Mouse (Mus musculus): Measurements from ENCODE around the gene Tenm2.

Tenm2 gene

DNA sequence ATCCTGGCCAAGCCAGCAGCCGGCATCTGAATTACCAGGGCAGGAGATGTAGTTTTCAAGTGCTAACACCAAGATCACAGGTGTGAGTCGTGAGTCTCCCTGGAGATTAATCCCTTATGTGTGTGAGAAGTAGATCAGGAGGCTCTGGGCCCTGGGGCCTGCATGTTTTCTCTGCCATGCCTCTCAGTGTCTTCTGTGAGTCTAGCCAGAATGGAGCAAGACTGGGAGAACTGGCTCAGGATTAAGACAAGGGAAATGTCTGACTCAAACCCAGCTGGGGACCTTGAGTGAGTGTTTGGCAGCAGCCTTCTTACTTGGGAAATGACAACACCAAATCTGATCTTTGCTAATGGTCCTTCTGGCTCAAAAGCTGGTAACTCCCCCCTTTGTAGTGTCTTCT, 1183.2 kb downstream of the Tenm2 start:
- DNase-seq (ENCODE audit: low spot score): no peak

DNA sequence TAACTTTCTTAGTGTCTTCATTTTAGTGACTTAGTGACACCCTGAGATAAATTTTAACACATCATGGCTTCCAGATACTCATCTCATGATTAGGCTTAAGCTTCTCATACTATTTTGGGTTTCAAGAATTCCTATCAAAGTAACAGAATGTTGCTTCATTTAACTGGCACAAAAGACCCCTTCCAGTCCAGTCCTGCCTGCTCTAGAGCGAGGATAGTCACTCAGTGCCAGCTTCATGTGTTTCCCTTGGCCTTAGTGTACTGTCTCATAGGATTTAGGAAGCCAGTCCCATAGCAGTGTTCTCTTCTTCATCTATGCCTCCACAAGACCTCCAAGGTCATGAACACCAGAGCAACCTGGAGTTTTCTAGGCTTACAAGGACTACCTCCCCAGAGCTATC, 1183.7 kb downstream of the Tenm2 start:
- DNase-seq (ENCODE audit: low spot score): no peak

DNA sequence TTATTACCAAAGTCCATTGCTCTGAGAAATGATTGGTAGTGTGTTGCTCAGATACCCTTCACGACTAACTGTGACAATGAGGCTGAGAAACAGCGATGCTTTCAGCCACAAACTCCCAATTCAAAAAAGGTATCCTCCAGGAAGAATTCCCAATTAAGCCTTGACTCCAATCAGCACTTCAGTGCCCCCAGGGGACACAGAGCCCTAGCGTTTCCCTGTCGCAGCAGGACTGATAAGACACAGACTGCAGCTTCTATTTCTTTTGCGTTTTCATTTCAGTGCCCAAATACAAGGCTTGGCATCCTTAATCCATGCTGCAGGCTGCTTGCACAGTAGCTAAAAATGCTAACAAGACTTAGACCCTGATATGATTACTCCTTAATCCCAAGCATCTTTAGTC, 1186.2 kb downstream of the Tenm2 start:
- no peak for DNase-seq (ENCODE audit: low spot score)

DNA sequence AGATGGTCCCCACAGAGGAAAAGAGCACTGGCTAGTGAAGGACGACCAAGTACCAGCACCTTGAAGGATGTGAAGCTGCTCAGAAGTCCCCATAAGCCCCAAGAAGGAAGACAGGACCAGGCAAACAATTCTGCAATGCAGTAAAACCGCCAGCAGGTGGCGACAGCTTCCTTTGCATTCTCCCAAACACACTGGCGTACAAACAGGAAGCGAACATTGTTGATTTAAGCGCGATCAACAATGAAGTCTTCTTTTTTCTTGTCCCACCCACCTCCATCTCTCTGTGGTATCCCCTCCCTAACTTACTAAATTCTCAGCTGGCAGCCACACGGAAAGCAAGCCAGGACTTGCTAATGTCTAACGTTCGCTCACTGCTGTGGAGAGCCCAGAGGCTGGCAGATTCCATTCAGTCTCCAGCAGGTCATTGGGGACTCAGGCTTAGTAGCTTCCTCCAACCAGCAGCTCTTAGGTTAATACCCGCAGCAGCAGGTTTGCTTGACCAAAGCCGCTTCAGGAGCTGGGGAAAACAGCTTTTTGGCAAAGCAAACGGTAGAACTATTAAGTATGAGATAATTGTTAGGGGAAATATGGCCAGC, 1190.0 kb downstream of the Tenm2 start:
- DNase-seq (ENCODE audit: low spot score): peak; percentile 88

DNA sequence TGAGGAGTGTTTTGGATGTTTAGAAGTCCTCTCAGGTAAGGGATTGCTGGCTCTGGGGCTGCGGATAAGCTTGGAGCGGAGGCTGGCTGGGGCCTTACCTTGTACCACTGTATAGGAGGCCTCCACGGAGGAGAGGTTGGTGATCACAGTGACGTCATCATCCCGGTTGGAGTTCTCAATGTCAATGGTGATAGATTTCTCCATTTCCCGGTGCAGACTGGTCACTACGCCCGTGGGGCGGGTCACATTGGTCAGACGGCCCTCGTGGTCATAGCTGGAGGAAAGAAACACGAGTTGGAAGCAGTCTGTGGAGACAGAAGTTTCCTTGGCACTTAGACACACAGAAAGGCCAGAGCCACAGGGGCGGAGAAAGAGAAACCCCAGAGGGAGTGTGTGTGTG, 1194.4 kb downstream of the Tenm2 start:
- DNase-seq (ENCODE audit: low spot score): no peak

DNA sequence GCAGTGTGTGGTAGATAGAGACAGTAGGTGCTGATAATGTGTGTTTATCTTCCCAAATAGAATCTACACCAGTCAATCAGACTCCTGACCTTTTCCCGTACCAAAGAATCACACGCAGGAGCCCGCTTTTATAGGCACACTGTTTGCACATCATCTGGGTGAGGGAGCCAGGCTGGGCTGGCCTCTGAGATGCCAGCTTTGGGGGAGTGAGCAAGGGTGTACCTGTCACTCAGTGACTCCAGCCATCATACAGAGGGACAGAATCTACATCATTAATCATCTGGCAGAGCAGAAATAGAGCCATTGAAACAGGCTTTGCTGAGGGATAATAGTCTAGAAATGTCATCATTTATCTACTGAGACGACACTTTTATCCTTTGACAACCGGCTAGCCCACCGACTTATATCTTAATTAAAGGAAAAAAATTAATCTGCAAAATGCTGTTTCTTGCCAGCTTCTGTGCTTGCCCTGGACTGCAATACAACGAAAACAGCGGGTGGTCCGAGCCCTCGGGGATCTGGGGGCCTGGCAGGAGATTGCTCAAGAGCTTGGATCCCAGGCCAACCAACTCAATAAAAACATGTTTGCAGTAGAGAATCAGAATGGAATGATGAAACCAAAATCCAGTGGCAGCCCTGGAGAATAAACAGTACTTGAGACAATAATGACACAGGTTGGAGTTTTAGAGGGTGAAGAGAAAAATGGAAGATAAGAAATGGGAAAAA, 1195.1 kb downstream of the Tenm2 start:
- no peak for DNase-seq (ENCODE audit: low spot score)

DNA sequence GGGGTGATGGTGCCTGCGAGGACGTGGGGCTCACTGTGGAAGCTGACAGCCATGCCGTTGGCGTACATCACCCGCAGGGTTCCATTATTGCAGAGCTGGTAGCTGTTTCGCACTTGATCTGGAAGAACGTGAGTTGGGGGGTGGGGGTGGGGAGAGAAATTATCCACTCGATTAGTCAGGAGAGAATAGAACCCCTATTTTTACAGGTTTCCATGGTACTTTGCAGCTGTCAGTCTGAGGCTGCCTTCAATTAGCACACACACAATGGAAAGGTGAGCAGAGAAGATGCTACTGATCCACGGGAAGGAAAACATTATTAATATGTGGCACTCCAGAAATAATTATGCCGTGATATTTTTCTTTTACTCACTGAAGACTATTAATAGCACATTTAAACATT, 1195.9 kb downstream of the Tenm2 start:
- no peak for DNase-seq (ENCODE audit: low spot score)

DNA sequence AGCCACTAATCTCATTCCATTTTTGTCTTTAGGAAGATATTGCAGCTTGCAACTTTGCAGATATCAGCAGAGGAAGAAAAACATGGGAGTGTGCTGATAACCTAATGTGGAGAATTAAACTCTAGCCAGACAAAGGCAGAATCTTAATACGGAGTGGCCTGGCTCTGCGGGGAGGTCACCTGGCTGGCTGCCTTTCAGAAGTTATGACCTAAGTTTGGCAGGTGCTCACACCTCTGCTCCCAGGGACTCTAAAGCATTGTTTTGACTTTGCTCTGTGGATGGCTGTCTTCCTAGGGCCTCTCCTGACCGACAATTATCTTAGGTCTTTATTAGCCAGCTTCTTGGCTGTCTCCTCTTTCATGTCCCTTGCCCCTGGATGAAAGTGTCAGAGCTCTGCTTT, 1197.4 kb downstream of the Tenm2 start:
- DNase-seq (ENCODE audit: low spot score): no peak

DNA sequence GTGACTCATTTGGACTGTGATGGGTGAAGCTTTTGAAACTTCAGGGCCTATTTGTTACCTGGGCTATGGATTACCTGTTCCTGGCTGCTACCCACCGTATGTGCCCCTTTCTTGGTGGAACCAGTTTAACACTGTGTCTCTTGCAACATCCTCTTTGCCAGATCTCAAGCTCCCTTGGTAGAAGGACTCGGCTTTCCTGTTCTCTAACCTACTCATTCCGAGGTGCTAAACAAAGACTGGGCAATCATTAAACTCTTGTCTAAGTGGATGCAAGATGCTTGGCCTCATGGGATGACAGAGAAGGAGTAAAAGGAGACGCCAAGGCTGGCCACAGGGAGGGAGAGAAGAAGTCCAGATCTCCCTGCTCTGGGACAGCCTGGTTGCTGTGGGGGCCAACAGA, 1198.5 kb downstream of the Tenm2 start:
- DNase-seq (ENCODE audit: low spot score): no peak

DNA sequence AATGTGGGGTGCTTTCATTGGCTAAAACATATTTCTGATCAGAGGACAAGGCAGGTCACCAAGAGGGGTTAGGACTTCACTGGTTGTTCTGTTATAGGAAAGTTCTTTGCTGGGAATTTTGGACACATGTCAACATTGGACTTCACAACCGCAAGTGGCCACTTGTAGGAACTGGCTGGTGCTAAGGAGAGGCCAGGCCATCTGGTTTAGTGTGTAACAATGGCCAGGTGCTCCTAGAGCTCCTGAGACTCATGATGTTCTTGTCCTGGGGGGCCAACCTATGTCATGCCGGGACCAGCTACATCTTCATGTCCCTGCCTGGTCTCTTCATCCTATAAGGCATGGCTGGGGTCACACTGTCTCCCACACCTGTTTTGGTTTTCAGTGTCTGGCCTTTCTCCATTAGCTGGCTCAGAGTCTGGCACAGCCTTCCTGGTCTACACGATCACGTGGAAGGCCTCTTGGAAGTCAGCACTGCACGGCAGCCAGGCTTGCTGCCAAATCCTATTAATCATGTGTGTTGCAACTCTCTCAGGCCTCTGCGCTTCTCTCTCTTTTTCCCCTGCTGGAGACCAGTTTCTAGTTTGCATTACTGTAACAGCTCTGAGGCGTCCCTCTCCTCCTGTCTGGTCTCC, 1199.6 kb downstream of the Tenm2 start:
- DNase-seq (ENCODE audit: low spot score): peak; percentile 98

DNA sequence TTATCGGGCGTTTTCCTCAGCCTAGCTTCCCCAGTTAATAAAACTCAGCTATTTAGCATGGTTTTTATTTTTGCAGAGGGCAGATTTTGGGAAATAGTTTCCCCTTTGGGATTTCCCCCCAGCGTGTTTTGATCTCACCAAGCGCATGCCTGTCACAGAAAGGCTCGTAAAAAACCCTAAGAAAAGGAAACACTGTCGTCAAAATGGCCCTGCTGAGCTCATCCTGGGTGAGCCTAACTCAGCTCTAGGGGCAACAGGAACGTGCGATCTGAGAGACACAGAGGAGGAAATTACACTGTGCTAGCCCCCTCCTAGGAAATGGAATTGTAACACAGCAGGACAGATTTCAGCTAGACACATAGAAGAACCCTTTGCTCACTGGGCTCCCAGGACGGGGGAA, 1204.0 kb downstream of the Tenm2 start:
- DNase-seq (ENCODE audit: low spot score): peak; percentile 38

DNA sequence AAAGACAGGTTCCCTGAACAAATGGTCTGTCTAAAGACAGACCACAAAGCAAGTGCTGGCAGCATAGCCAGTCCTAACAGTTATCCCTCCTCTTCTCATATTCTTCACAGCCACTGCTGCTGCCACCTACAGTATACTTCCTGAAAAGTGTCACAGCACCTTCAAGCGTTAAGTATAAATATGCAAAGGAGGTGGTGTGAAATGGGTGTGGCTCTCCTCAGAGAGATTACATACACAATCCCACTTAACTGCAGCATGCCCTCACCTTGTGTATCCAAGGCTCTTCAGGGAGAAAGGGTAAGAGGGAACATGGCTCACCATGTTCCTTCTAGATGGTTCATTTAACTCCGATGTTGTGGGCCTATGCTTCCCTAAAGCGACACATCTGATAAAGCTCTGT, 1215.8 kb downstream of the Tenm2 start:
- DNase-seq (ENCODE audit: low spot score): no peak

DNA sequence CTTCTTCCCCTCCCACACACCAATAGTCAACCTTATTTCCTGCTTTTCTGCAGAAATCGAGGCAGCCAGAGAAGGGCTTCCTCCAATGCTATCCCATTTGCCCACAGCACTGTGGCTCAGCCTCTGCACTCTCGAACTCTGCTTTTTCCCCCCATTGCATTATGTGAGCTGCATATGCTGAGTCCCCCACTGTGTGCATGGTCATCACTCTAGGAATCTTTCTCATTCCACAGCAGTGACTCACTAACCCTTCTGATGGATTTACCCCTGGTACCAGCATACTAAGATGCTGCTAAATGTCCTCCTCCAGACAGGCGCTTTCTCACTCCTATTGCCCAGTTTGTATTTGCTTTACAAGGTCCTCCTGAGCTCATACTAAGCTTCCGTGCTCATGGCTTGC, 1222.6 kb downstream of the Tenm2 start:
- DNase-seq (ENCODE audit: low spot score): no peak

DNA sequence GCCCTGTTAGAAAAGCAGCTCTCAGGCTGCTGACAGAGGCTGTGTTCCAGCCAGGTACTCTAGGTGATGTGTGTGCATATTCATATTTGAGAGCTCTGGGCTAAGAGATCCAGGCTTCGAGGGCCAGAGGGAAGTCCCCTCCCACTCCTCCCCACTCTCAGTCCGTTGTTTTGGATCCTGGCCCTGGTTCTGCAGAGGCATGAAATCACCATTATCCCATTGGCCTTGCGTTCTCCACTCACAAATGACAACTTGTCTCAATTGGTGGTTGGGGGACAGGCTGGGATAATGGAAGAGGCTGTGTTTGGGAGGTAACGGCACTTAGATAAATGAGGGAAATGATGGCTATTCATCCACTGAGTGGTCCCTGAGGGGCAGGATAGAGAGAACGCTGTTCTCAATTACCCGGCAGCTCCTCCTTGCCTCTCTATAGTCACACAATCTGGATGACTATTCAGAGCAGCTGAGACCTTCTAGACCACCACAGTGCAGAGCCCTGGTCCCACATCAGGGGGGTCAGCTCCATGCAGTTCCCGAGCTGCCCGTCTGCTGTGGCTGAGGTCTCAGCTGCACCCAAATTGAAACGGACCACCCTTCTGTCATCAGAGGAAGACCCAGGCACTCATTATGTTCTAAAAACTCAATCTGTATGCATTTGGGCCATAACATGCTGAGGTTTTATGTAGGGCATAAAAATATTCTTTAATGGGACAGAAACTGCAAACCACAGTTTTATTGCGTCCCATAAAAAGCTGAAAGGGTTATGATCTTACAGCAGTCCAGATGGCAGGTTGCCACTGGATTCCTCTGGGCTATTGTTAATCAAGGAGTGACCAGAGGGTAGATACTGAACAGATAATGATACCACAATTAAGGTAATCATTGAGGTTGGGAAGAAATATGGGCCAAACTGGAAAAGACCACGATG, 1226.2 kb downstream of the Tenm2 start:
- DNase-seq (ENCODE audit: low spot score): no peak

DNA sequence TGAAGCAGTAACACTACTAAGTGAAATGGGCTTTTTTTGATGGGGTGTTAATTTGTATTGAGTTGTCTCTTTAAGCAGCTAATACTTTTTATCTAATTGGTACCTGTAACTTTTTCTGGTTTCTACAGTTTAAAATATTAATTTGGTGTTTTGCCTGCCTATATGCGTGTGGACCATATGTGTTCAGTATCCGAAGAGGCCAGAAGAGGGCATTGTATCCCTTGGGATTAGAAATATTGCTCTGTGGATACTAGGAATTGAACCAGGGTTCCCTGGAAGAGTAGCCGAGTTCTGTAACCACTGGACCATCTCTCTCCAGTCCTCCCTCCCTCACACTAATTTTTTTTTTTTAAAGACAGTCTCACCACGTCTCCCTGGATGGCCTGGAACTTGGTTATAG, 1232.9 kb downstream of the Tenm2 start:
- peak; percentile 47 for DNase-seq (ENCODE audit: low spot score)

DNA sequence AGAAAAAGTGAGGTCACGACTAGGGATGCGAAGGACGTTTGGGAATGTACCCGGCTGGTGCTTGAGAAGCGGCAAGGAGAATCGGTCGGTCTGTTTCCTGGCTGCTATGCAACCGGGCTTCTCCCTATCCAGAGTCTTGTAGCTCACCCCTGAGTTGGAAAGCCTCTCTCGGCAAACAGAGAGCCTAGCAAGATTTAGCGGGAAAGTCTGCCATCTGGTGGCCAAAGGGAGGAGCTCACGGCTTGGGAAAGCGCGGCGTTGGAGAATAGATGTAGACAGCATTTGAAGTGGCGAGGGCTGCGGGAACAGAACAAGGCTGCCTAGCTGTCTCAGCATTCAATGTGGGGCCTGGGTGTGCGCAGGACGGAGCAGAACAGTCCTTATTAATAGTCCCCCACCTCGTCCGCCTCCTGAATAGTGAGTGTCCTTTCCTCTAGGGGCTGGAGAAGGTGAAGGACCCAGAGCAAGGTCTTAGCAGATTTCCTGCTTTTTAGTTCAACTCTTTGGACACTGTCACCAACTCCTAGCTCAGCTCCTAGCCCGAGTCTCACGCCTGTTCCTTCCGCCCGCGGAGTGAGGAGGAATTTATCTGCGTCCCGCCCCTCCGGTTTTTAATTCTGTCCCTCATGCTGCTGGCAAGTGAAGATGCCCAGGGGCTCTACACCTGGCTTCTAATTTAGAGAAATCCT, 1234.3 kb downstream of the Tenm2 start:
- peak; percentile 99 for DNase-seq (ENCODE audit: low spot score)

DNA sequence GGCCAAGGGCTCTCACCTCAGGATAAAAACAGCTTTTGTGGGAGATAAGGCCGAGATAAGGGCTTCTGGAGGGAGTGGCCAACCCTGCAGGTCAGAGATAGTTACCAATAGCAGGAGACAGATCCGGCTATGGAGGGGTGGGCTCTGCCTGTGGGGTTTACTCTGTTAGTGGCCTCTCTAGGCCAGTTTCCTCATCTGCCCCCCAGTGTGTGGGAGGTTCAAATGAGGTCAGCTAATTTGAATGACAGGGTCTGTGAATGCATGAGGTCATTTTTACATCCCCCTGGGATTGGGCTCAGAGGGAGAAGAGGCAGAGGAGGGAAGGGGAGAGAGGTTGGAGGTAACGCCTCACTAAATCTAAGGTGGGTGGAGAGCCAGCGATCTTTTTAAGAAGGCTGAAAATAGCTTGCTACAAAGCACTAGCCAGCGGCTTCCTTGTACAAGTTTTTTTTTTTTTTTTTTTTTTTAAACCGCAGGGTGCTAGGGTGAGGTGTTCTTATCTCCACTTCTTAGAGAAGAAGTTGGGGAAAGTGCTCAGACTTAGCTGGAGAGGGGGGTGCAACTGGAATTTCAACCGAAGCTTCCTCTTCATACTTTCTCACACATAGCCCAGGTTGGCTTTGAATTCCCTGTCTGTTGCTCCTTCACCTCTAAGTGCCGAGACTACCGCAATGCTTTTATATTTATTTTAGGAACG, 1235.0 kb downstream of the Tenm2 start:
- peak; percentile 81 for DNase-seq (ENCODE audit: low spot score)

DNA sequence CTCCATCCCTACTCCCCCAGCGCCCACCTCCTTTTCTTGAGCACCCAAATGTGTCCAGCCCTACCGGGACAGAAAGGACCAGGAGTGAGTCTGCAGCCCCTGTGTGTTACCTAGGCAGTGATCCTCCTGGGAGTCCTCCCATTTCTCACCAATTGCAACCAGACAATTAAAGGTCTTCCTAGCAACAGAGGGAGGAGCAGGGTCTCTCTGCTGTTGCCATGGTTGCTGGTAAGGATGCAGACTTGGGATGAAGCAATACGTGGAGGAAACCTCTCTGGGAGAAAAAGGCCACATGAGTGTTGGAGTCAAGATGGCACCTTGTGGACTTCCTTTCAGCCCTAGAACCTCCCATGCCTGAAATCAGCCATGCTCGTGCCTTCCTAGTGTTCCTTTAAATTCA, 1235.7 kb downstream of the Tenm2 start:
- peak; percentile 89 for DNase-seq (ENCODE audit: low spot score)

DNA sequence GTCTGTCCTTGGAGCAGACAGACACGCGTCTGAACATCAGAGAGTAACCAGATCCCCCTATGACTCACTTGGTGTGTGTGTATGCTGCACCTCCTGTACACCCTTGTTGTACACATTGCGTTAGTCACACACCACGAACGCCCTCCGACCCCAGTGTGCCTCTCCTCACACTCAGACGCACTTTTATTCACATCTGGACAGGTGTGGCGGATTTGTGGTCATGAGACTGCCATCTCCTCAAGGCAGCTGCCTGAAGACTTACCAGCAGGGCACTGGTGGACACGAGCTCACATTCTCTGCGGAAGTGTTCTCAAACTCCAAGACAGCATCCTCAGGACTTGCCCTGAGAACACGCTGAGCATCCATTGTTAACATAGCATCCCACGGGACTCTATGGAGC, 1237.7 kb downstream of the Tenm2 start:
- peak; percentile 77 for DNase-seq (ENCODE audit: low spot score)

DNA sequence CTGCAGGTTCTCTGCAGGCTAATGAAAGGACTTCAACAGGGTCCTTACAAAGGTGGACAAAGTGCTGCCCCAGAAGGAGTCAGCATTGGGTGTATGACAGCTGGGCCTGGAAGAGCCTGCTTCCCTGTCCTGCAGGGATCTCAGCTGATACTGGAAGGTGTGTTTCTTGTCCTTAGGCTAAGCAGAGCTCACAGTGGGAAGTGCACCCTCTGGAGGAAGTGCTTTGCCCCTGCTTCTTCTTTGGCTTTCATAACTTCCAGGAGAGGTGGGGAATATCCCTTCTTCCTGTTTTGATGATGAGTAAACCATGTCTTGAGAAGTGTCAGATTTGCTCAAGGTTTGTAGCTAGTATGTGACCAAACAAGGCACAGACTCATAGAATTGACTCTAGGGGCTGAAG, 1240.5 kb downstream of the Tenm2 start:
- DNase-seq (ENCODE audit: low spot score): no peak

DNA sequence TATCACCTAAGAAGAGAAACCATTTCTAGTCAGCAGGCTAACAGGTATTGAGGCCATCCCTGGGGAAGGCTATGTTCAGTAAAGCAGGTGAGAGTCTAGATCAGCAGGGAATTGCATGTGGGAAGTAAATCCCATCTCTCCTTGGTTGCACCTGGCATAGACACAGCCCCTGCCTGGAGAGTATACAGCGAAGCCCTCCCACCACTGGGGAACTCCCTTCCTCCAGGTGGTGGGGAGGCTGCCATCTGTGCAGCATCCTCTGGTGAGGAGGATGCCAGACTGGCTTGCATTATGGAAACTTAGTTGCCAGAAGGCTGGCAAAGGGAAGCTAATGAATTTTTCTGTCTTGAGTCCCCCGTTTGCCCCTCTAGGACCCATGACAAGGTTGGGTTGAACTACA, 1243.9 kb downstream of the Tenm2 start:
- DNase-seq (ENCODE audit: low spot score): no peak
